Mouse (Mus musculus) heart, adult 11 months (tissue): Measurements from ENCODE around the gene Snrpf.
A peak's percentile ranks its signal among the peaks of the same experiment; 100 is the strongest.

Source experiments
- DNase-seq: peaks from one replicate; pipeline ENCODE4 v3.0.0; 2022

Snrpf gene

DNA sequence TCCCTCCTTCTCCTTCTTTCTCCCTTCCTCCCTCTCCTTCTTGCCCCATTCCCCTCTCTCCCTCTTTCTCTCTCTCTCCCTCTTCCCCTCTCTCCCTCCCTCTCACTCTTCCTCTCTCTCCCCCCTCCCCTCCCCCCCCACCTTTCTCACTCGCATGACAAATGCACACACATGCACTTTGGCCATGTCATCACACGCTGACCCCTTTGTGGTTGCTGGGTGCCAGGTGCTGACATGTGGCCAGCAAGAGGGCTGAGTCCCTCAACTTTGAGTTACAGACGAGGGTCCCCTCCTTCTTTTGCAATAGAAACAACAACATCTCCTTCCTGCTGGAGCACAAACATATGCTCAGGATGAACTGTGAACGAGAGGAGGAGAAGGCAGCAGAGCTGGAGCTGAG lies 14.5 kb downstream of the Snrpf start:
- DNase-seq = peak; percentile 76

DNA sequence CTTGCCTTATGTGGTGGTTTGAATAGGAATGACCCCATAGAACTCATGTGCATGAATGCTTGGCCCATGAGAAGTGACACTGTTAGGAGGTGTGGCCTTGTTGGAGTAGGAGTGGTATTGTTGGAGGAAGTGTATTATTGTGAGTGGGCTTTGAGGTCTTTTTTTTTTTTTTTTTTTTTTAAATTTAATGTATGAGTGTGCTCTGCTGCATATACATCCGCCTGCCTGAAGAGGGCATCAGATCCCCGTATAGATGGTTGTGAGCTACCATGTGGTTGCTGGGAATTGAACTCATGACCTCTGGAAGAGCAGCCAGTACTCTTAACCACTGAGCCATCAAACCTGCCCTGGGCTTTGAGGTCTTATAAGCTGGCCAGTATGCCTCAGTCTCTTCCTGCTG lies 17.3 kb downstream of the Snrpf start:
- DNase-seq = no peak

DNA sequence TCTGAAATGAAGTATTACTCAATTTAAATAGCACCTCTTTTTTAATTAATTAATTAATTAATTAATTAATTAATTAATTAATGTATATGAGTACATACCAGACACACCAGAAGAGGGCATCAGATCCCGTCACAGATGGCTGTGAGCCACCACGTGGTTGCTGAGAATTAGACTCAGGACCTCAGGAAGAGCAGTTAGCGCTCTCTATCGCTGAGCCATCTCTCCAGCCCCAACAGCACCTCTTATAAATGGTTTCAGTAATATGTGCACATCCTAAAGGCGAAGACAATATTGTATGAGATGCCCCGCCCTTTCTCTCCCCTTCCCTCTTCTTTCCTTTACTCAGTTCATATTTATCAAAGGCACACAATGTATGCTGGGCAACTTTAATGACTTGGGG lies 20.8 kb downstream of the Snrpf start:
- peak; percentile 76 for DNase-seq

GRCm38 (mm10) chr10:93567841-93568566 lies 21.5 kb downstream of the Snrpf start:
- DNase-seq = peak; percentile 83

- peak; percentile 63 for DNase-seq
These were observed 22.4 kb downstream of the Snrpf start for GRCm38 (mm10) chr10:93567066-93567465.

- no peak for DNase-seq
These were observed 24.9 kb downstream of the Snrpf start for GRCm38 (mm10) chr10:93564518-93565090.

GRCm38 (mm10) chr10:93559786-93560185 lies 29.7 kb downstream of the Snrpf start:
- peak; percentile 81 for DNase-seq

DNA sequence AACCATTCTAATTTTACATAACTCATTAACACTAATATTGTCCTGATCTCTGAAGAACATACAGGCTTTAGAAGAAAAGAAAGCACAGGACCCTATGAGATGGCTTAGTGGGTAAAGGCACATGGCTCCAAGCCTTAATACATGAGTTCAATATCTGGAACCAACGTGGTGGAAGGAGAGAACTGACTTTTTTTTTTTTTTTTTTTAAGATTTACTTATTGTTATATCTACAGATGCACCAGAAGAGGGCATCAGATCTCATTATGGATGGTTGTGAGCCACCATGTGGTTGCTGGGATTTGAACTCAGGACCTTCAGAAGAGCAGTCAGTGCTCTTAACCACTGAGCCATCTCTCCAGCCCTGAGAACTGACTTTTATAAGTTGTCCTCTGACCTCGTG lies 31.5 kb downstream of the Snrpf start:
- DNase-seq = peak; percentile 28

DNA sequence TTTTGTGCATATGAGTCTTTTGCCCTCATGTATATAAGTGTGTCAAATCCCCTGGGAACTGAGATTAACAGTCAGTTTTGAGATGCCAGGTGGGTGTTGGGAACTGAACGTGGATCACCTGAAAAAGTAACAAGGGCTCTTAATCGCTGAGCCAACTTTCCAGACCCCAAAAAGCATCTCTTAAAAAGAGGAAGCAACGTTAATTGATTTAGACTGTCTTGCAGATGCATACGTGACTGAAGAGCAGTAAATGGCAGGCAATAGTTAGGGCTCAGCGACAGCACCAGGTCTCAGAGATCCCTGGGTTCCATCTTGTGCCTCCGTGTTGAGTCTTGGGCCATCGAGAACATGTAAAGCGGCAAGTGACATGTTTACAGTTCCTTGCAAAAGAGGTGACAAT lies 36.9 kb downstream of the Snrpf start:
- peak; percentile 64 for DNase-seq

- no peak for DNase-seq
These were observed 39.7 kb downstream of the Snrpf start for GRCm38 (mm10) chr10:93549821-93550220.

DNA sequence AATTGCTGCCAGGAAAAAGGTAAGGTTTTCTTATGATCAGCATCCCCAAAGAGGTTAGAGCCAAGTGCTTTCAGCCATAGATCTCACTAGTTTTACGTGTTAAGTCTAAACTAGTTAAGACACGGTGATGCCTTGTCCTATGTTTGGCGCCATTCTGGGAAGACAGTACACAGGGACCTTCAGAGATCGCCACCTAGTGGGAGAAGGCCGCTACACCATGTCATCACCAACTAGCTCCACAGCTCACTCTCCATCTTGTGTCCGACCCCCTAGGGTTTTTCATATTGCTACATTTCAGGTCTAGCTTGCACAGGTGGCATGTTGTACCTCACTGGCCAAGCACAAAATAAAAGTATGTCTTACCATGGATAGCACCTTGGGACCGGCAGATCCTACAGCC lies 40.5 kb downstream of the Snrpf start:
- peak; percentile 93 for DNase-seq

DNA sequence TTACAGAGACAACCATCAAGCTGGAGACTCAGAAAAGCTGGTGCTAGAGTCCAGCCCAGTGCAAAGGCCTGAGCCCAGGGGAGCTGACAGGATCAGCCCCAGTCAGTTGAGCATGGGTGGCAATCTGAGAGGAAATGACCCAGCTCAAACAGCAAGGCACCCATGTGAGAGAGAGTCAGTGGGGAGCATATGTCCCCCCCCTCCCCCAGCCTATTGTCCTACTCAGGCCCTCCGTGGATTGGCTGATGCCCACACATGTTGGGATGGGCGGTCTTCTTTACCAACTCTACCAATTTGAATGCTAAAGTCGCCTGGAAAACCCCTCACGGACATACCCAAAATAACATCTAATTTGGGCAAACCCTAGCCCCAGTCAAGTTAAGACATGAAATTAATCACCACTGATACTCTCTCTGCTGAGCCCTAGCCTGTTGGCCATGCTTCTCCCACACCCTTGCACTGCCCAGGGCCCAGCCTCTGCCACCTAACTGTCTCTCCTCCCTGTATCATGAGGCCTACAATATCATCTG lies 41.7 kb downstream of the Snrpf start:
- peak; percentile 82 for DNase-seq

GRCm38 (mm10) chr10:93544172-93544571 lies 45.3 kb downstream of the Snrpf start:
- peak; percentile 14 for DNase-seq

- DNase-seq = peak; percentile 79
These were observed 46.3 kb downstream of the Snrpf start for GRCm38 (mm10) chr10:93543176-93543575.

GRCm38 (mm10) chr10:93542356-93542755 lies 47.1 kb downstream of the Snrpf start:
- peak; percentile 75 for DNase-seq

- no peak for DNase-seq
These were observed 47.9 kb downstream of the Snrpf start for GRCm38 (mm10) chr10:93541585-93541984.

GRCm38 (mm10) chr10:93540431-93541210 lies 48.9 kb downstream of the Snrpf start, which contains the start of gene Ccdc38:
Gene Ccdc38, plus strand, starts transcription at chr10:93540632.
- DNase-seq = no peak

DNA sequence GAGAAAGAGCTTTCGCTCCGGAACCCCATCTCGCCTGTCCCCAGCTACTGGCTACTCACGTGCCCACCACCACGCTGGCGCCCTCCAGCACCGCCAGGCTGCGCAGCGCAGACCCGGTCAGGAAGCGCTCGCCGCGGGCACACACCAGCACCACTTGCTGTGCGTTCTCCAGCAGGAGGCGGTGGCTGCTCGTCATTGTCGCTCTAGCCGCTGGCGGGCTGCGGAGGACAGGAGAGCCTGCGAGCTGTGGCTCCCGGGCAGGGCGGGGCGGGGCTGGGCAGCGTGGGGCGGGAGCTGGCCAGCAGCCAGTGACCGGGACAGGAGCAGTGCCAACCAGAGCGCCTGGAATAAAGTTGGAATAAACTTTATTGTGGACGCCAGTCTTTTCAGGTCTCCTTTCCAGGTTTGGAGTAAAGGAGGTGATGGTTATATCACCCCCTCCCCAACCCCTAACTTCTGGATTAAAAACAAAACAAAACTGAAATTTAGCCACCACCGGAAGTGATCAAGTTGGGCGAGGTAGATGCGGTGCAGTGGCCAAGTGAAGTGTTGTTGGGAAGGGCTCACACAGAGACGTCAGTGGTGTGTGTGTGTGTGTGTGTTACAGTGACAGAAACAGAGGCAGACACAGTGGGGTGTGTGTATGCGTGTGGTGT lies 49.6 kb downstream of the Snrpf start, which contains the start of gene Amdhd1:
Amdhd1 (minus strand) TSS at position 259 of the 656 bp plus-strand sequence.
- peak; percentile 98 for DNase-seq

- no peak for DNase-seq
These were observed 50.7 kb downstream of the Snrpf start for GRCm38 (mm10) chr10:93538818-93539217.

DNA sequence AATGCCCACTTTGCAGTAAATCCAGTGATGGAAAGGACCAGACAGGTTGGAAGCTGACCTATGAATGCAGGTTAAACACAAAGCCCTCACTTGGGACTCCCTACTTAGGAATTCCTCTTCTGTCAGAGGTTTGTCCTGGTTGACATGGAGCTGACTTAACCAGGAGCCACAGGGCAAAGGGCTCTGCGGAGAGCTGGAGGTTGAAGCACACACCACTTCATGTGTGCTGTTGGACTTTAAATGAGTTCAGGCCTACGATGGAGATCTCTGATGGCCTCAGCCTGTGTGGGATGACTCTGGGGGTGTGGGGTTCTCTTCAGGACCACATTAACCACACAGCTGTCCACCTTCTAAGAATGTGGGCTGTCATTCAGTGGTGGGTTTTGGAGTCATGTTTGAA lies 51.2 kb downstream of the Snrpf start:
- no peak for DNase-seq
